Mouse (Mus musculus) gastrocnemius, postnatal 14 days (tissue): ENCODE results near the gene Fam43a. TPM values are rescaled to one million over a fixed set of nuclear protein-coding genes. Genes with fewer than 3 reads are reported as not detected.

ENCODE experiments used
- DNase-seq: peaks from one replicate; pipeline ENCODE4 v3.0.0; 2021; ENCODE audit warnings: mixed read lengths
- intact Hi-C: fragments of 180-260 bp; cut with DNase I; formaldehyde crosslinking; loops from one replicate; pipeline ENCODE4 v1.15.1; 2025; ENCODE audit warnings: low total_unique reads
- total RNA-seq, 2 experiments: library from RNA; stranded (reverse); gene quantifications; 2 replicates each; pipeline ENCODE4 v1.2.3; 2021

The Fam43a gene
- total RNA-seq, 2 experiments from 2014 or later = 17.4 to 17.9 TPM

DNA sequence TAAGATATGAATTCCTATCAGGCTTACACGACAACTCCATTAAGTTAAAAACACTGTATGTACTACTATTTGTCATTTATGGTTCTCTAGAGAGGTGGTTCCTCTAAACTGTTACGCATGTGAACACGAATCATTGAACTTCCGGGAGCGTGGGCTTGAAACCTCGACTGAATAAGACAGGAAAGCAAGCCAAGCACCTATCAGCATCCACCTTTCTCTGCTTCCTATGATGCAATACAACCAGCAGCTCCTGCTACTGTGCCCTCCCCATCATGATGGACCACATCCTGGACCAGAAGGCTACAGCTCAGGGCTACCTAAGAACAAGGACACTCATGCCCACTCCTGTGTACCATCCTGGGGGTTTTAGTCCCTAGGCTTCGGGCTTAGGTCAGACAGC lies 24.1 kb downstream of the Fam43a start:
- DNase-seq = no peak
- intact Hi-C loops = no loop called here

DNA sequence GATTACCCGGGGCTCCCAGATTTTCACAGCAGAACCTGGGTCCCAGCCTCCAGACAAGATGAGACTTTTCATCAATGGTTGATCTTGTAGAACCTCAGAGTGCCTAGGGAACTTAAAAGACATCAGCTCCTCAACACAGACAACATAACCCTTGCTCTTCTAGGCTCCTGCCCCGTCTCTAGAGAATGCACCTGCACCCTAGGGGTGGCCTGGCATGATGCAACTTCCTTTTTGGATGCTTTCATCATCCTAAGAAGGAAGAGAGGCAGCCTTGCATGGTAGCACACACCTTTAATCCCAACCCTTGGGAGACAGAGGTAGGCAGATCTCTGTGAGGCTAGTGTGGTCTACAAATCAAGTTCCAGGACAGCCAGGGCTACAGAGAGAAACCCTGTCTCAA lies 25.1 kb downstream of the Fam43a start:
- intact Hi-C loops = no loop called here
- no peak for DNase-seq

DNA sequence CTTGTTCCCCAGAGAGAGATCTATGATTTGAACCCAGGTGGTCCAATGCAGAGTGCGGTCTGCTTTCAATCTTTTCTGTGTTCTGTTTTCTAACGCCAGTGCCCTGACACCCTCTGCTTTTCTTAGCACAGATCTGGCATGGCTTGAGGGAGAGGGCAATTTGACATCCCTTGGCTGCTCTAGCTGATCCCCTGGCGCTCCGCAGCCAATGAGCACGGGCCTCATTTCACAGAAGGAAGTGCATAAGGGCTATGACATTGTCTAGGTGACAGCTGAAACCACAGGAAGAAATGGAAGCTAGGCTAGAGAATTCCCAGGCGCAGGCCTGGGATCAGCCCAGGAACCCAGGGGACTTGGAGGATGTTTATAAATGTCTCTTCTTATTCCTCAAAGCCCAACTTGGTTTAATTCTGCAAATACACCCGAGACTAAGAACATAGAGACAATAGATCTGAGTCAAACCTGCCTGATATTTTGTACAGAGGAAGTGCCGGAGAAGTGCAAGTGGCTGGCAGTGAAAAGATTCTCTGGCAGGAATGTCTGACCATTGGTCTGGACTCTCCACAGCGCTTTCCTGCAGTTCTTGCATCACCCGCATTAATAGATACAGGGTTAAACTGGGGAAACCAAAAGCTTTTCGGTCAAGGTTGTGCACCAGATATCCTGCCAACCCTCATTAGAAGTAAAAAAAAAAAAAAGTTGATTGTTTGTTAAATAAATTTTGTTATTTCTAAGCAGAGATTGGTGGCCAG lies 28.2 kb downstream of the Fam43a start:
- DNase-seq = no peak

DNA sequence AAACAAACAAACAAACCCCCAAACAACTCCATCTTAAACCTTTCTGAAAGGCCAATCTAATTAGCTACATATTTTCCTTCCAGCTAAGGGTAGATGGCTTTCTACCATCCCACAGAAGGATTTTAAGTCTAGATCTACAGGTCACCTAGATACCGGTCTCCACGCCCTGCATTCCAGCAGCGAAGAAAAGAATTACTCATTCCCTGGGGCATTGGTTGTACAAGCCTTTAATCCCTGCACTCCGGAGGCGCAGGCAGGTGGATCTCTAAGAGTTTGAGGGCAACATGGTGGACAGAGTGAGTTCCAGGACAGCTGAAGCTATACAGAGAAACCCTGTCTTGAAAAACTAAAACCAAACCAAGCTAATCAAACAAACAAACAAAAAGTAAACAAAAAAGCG lies 28.9 kb downstream of the Fam43a start:
- no peak for DNase-seq
- intact Hi-C loops = no loop called here

More for the DNA sequence above, 28.2 kb downstream of the Fam43a start:
- intact Hi-C loops = no loop called here

GRCm38 (mm10) chr16:30629509-30629908 lies 30.0 kb downstream of the Fam43a start:
- intact Hi-C loops = no loop called here
- DNase-seq = no peak

DNA sequence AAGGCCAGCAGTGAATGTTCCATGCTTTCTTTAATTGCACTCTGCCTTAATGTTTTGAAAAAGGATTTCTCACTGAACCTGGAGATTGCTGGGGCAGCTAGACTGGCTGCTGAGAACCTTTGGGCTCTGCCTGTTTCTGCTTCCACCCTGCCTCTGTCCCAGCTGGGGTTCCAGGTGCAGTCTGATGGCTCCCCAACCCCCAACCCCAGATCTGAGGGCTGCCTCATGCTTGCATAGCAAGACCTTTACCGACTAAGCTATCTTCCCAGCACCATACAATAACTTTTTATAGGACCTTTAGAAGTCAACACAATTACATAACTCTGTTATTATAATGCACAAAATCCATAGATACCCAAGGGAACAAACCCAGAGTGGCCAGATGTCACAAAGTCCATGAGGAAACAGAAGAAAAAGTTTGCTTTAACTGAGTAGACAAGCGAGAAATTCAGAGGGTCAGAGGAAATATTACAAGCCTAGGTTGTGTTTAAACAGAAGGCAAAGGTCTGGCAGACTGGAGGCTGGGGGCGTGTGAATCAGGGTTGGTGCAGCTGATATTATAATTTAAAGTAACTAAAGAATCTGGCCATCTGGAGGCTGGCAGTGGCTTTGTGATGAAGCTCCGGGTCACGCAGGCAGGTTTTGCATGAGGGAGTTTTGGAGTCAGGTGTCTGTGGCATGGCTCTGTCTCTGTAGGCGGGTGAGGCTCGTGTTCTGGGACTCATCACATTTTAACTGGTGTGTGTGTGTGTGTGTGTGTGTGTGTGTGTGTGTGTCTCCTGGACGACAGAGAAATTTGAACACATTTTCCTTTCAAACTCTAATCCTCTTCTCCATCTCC lies 34.6 kb downstream of the Fam43a start:
- DNase-seq = no peak
- intact Hi-C loops = no loop called here

DNA sequence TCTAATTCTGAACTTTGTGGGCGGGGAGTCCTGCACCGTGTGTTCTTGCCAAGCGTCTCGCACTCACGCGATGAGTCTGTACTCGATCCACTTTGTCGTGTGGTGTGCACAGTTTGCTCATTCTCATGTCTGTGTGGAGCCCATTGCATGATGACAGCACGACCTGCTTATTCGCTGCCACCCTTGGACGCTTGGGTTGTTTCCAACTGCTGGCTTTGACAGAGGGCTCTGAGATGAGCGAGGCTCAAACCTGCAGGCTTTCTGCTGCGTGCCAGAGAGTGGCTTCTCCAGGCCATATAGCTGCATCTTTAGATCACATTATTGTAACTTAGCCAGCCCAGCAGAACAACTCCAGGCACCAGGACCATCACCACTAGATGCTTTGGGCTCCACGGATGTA lies 39.1 kb downstream of the Fam43a start:
- intact Hi-C loops = no loop called here
- DNase-seq = no peak

GRCm38 (mm10) chr16:30640591-30640990 lies 41.1 kb downstream of the Fam43a start:
- intact Hi-C loops = no loop called here
- no peak for DNase-seq

GRCm38 (mm10) chr16:30641408-30641807 lies 41.9 kb downstream of the Fam43a start:
- no peak for DNase-seq
- intact Hi-C loops = no loop called here

- no peak for DNase-seq
- intact Hi-C loops = no loop called here
These were observed 42.7 kb downstream of the Fam43a start for GRCm38 (mm10) chr16:30642229-30642628.

DNA sequence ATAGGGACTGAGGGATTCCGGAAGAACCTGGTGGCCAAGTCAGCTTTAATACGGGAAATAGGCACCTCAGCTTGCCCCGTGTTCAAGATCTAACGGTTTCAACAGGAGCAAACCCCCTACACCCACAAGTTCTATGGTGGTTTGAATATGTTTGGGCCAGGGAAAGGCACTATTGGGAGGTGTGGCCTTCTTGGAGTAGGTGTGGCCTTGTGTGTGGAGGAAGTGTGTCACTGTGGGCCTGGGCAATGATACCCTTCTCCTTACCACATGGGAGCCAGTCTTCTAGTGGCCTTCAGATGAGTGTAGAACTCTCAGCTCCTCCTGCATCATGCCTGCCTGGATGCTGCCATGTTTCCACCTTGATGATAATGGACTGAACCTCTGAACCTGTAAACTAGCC lies 45.5 kb downstream of the Fam43a start:
- DNase-seq = no peak
- intact Hi-C loops = no loop called here

DNA sequence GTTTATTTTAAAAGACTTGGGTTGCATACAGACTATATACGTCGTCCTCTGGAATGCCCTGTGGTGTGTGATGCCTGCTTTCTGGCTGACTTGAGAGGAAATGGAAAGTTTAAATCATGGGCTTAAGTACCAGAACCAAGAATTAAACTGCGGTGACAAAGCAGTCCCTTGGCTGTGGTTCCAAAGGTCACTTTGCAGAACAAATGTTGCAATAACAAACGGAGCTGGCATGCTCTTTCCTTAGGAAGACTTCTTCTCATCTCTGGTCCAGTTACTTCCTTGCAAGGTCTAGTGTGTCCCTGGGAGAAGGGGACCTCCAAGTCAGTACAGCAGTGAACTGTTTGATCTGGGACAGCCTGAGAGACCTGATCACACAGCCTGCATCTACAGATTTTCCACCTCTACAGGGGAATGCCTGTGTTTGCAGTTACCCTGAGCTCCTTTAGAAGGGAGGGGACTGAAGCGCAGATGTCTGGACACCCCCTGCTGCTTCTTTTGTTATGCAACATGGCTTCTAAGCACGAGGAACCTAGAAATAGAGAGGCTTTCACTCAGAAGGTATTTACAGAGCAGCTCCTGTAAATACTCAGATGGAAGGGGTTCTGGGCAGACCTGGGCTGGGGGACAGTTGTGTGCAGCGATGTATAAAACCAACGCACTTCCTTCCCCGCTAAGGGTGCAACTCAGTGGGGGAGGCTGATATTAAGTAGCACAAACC lies 46.5 kb downstream of the Fam43a start:
- no peak for DNase-seq
- intact Hi-C loops = no loop called here

GRCm38 (mm10) chr16:30646856-30647255 lies 47.3 kb downstream of the Fam43a start:
- DNase-seq = no peak
- intact Hi-C loops = no loop called here

DNA sequence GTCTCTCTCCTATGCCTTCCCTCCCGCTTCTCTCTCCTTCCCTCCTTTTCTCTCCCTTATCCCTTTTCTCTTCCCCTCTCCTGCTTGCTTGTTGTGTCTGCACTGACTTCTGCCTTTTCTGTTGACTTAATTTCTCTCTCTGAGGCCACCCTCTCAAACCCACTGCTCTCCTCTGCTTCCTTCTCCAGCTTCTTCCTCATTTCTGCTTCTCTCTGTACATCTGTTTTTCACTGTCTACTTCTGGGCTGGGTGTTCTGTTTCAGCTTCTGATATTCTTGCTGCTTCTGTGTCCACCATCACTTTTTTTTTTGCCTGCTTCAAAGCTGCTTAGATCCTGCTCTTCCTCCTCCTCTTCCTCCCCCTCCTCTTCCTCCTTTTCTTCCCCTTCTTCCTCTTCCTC lies 51.8 kb downstream of the Fam43a start:
- intact Hi-C loops = no loop called here
- DNase-seq = no peak

Other genes with a start within 250 kb of the Fam43a start
- 10 to 100 TPM; 62.2 to 76.9 TPM for gene Atp13a3, start 193.7 kb upstream of the Fam43a start, total RNA-seq
- 1 to 10 TPM; 4.5 to 5.6 TPM for gene Tmem44, start 48.9 kb upstream of the Fam43a start, total RNA-seq
- gene Lsg1, start 12.1 kb upstream of the Fam43a start, total RNA-seq = 10 to 100 TPM; 18.3 to 19.2 TPM